Mouse (Mus musculus) lung, postnatal 4 days (tissue): ENCODE measurements around the gene Agbl4.
A peak's percentile ranks its signal among the peaks of the same experiment; 100 is the strongest.
"Not testable (repeated sequence)": the region's sequence is repeated elsewhere in the genome, so short reads cannot be mapped to it uniquely, and the experiment has no call there.

Experiments used
- DNase-seq, 2 experiments: peaks; one replicate each; pipeline ENCODE4 v3.0.0; 2021

Agbl4 gene

DNA sequence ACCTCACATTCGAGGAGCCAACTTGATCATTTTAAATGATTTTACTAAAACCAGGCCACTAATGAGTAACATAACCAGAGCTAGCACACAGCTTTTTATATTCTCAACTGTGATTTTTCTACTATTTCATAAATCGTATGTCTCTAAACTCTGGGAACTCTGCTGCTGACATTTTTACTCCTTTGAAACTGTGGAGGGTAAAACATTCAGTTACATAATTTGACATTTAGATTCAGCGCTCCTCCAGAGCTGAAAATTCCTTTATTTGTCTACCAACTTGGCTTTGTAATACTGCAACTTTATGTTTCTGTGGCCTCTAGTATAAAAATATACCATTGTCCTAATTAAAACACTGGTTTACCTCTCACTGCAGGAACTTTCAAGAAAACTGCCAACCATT lies 523.6 kb downstream of the Agbl4 start:
- no peak for DNase-seq

DNA sequence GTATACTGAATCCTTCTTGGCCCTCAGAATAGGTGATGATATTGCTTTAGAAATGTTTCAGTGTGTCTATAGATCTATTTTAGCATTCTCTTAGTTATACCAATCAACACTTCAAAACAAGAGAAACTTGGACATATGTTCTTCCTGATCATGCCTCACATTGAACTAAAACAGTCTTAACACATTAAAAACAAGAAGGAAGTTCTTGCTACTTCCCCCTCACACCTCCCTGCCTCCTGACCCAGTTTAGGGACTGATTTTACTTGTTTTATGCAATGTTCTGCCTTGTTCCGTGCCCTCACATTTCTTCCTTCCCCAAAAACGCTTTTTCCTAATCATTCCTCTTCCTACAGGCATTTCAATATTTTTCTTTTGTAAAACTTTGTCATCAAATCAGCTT lies 604.2 kb downstream of the Agbl4 start:
- no peak for DNase-seq

DNA sequence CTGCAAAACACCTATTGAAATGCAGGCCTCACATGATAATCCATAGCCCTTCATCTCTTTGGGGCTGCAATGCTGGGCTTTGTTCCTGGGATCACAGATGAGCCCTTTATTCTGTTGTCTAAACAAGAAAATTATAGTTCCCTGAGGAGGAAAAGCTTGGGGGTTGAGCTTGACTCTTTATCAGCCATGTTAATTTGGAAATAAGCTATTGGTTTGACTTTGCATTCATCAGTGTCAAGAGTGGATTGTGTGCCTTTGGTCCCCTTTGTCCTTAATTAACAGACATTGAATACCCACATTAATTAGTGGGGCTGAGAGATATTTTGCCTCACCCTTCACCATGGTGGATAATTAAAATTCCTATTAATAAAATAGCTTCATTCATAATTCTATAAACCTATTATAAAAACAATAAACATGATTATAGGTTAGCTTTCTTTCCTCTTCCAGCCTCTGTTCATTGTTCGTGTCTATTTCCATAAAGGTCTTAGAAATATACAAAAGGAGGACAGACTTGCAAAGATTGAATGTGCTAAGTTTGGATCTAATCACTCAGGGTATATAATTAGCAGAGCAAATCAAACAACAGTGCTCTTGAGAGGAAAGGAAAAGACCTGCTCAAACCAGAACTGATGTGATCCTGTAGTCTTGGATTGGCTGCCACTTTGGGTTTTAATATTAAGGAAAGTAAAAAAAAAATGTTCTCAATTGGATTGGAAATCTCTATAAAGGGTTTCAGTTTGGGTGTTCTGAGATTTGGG lies 607.4 kb downstream of the Agbl4 start:
- DNase-seq = no peak

DNA sequence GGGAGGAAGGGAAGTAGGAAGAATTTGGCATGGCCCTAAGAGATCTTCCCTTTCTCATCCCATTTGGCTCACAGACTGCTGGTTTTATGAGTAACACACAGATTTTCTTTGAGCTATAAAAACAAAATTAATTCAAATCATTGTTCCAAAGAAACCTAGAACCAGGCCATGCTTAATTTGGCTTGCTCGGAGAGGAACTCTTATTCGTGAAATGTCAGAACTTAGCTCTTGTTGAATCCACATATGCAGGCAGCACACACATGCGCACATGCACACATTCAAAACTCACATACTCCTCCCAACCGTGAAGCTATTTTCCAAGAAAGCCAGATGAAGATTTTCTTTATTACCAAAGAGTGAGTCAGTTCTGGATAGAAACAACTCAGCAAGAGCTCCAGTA lies 621.9 kb downstream of the Agbl4 start:
- DNase-seq = no peak

DNA sequence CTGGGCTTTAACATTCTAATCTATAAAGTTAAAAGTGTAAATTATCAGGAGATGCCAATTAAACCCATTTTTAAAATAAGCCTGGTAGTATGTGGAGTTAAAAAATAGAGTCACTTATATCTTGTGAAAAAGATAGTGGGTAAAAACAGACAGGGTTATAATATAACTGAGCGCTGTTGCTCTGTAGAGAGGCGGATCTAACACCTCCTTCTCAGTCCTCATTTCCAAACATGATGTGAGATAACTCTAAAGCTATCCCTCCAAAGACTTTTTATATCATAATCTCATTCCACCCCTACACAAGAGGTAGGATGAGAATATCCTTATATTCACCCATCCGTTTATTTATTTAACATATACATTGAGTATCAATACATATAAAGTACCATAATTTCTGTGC lies 669.9 kb downstream of the Agbl4 start:
- DNase-seq = no peak

DNA sequence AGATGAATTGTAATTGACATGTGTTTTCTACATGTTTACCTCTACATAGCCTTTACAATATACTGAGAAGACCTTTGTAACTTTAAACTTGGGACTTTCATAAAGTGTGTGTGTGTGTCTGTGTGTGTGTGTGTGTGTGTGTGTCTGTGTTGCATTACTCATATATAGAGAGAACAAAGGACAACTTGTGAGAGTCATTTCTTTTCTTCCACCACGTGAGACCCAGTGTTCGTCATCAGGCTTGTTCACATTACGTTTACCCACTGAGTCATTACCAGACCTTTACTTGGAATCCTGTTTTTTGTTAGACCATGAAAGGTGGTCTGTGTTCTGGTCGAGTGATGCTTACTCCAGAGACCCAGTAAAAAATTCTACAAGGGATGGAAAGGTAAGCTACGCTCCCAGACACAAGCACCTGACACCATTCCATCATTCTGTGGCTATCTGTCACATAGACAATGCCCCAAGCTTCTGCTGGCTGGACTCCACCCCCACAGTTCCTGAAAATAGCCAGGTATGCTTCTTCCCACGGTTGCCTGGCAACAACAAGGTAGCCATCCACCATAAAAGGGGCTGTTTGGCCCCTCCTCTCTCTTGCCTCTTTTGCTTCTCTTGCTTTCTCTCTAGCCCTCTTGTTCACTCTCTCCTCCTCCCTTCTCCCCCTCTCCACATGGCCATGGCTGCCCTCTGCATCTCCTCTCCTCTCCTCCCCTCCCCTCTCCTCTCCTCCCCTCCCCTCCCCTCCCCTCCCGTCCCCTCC lies 676.5 kb downstream of the Agbl4 start:
- no peak for DNase-seq

DNA sequence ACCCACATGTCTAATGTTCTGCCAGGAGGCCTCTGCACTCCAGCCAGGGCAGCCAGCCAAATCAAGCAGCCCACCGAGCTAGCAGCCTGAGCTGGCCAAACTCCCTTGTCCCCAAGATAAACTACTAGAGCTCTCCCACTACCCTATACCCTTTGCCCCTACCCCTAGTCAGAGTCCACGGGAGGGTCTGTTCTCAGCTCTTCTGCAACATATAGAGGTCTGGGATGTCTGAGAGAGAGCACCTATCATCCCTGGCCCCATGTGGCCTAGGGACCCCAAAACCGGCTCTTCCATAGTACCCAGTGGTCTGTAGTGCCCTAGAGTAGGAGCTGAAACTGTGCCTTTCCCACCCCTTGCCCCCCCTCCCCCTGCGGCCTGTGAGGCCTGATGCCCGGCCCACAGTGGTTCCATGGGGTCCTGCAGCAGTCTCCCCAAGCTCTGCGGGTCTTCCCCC lies 677.3 kb downstream of the Agbl4 start:
- DNase-seq = no peak

DNA sequence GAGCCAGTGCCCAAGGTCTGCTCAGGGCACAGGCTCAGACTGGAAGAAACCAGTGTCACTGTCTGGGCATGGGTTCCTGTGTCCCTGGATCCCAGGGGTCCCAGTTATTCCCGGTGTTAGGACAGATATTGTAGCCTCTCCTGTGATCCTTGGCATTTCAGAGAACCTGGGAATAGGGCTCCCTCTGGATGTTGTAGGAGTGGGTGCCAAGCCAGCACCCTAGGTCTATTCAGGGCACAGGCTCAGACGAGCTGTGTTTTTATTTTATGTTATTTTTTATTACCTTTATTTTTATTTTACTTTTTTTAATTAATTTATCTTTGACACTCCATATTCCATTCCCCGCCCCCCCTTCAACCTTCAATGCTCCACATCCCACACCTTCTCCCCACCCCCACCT lies 680.3 kb downstream of the Agbl4 start:
- DNase-seq = no peak

DNA sequence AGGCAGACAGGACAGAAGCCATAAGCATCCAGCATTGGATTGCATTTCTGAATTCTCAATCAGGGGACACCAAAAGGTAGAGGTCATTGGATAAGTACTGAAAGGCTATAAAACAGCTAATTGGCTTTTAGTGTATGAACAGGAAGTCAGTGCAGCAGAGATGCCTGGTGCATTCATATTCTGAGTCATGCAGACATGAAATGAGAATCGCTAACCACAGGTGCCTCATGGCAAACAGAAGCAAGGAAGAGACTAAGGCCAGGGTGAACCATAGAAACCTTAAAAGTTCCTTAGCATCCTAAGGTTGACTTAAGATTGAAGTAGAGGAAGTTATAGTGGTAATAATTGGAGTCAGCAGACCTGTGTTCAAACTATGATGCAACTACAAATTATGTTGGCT lies 687.9 kb downstream of the Agbl4 start:
- DNase-seq = no peak

DNA sequence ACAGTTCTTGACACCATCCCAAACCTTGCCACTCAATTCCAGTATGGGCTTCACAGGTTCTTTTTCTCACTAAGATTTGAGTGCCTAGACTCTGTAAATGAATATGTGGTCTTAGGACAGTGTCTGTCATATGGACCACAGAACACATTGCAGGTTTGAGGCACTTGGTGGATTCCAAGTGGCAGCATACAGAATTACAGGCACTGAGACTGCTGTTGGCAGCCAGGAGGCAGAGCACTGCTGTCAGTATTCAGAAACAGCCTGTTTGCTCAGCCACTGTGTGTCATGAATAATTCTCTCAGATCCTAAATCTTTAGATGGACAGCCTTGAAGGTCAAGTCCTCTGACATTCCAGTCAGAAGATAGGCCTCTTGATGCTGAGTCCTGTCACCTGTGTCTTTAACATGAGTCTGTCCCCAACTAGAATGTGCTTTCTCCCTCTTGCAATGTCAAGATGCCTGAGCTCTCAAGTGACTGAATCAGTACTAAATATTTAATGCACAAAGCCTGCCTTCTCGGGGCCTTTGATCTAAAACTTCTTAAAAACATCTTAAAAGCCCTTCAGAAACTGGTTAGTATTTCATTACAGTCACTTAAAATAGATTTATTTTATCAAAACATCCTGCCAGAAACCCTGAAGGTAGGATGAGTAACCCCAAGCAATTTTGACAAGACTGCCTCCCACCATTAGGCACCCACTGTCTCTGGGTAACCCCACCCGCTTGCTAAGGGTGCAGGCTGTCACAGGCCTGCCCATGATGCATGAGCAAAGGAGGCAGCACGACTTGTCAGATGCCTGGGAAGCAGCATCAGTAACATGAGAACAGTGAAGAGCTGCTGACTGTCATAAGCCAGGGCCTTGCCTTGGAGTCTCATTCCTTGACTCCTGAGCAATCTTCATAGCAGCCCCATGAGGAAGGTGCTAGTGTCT lies 739.0 kb downstream of the Agbl4 start:
- DNase-seq = no peak

DNA sequence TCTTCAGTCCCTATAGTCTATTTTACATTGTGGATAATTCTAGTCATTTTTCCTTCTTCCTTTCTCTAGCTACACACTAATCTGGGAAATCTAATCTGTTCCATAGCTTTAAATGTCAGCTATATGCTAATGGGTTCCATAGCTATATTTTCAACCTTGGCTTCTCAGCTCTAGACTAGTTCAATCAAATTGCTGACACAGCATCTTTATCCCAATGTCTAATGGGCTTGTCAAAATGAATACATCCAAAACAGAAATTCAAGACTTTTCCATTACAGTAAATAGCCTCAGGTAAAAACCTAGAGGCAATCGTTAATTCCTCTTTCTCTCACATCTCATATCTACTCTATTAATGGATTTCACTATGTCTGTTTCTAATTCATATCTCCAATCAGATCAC lies 750.3 kb downstream of the Agbl4 start:
- no peak for DNase-seq

DNA sequence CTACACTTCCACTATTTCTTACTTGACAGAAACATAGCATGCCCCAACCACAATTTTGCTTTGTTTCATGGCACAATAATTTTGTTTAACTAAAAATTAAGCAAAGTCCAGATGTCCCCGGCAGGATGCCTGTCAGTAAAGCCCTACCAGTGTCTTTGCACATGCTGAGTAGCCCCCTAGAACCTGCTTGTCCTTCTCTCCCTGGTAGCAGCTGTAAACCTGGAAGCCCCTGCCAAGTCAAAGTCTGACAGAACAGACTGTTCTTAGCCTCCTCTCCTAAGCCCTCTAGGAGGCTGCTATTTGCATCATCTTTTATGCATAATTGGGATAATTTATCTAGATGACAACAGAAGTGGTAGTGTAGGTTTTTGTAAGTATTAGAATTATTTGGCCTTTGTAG lies 758.4 kb downstream of the Agbl4 start:
- no peak for DNase-seq

DNA sequence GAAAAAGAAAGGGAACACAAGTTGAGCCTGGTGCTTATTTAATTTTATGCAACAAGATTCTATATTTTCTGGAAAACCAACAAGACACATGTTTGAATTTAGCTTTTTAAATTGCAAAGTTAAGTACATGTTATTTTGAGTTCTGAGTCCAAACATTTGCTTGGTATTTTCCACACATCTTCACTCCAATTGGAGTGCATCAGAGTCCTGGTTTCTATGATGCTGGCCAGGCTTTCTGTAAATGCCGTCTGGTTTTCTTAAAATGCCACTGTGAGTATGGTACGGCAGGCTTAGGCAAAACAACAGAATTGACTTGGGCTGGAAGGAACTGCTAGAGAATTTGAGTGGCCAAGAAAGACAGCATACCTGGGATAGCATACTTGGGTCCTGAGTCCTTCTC lies 784.0 kb downstream of the Agbl4 start:
- no peak for DNase-seq

DNA sequence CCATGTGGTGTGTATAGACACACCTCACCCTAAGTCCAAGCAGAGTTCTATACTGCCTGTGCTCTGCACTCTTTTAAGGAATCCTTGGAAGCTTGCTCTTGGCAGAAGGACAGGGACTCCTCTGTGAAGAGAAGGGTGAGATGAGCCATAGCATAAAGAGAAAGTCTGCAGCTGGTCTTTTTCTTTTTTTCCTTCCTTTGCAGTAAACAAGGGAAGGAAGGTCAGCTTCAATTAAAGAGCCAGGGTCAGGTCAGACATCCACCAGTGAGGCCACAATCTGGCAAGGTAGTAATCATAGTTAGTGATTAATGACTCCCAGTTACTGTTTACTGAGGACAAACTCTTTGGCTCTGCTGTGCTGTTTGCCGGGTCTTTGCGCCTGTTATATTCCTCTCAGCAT lies 802.6 kb downstream of the Agbl4 start:
- peak in 1 of 2 experiments; percentile 24 for DNase-seq

DNA sequence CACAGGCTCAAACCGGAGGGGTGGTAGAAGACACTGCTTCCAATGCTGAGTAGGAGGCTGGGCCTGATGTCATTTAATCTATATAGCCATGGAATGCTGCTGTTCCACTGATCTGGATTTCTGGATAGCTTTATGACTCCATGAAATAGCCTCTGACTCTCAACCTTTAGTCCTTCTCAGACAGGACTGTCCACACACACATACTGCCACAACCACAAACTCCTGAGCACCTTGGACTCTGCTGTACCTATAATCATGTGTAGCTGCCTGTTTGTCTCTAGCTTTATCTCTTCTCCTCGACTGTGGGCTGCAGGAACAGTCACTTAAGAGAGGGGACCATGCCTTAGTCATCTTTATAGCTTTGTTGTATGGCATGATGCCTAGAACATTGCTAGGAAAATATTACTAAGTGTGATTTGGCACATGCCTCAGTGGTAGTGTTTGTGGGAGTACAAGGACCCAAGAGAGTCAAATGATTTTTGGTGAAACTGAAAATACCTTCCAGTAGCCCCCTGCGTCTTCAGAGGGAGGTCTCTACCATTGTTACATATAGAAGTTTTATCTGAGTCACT lies 817.8 kb downstream of the Agbl4 start:
- DNase-seq = no peak

DNA sequence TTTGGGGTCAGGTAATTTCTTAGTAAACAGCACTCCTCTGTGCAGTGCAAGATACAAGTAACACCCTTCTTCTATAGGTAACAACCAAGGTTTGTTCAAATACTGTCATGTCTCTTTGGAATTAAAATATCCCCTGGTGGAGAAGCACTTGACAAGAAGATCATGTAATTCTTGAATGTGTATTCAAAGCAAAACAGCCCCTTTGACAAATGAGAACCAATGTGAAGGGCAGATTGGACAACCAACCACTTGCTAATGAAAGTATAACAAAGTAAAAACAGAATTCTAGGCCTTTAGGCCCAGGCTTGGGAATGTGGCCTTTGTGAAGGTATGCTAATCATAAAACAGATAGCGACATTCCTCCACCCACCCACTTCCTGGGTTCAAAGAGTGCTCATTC lies 821.6 kb downstream of the Agbl4 start:
- not testable (repeated sequence) for DNase-seq

DNA sequence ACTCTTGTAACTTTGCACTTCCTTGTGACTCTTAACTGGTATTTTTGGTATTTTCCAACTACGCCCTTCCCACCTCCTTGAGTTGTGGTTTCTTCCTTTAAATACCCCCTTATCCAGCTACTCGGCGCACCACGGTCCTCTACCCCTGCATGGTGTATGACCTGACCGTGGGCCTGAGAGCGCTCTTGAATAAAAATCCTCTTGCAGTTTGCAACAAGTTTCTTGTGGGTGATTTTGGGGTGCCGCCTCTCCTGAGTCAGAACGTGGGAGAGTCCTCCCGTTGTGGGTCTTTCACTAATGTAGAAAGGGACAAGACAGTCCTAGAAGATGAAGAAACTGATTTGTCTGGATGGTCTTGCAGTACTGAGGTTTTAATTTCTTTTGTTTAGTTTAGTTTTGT lies 822.1 kb downstream of the Agbl4 start:
- not testable (repeated sequence) for DNase-seq

DNA sequence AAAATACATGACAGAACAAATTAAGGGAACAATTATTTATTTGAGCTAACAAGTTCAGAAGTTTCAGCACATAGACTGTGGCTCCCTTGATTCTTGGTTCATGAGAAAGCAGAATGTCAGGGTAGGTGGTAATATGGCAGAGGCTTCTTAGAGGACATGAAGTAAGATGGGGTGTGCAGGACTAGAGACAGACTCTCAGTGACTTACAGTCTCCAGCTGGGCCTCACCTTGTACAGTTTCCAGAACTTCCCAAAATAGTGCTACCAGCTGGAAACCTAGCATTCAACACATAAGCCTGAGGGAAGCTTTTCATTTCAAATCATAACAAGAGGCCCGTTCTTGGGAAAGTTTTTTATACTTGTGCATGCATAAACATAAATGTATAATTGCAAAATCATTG lies 836.4 kb downstream of the Agbl4 start:
- peak in 1 of 2 experiments; percentile 24 for DNase-seq

DNA sequence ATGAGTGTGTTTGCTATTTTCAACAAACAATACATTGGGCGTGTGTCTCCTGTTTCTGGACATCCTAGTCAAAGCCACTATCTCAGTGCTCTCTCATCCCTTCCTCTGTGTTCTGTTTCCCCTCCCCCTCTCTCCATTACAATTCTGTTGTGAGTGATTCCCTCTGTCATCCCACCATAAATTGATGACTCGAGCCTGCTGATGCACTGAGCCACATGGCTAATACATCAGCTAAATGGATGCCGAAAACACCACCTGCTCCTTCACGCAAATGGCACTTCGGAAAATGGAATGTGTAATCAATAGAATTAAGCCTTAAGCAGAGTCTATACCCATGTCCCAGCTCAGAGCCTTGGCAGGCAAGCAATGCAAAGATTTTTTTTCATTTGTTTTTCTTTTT lies 854.5 kb downstream of the Agbl4 start:
- DNase-seq = no peak

DNA sequence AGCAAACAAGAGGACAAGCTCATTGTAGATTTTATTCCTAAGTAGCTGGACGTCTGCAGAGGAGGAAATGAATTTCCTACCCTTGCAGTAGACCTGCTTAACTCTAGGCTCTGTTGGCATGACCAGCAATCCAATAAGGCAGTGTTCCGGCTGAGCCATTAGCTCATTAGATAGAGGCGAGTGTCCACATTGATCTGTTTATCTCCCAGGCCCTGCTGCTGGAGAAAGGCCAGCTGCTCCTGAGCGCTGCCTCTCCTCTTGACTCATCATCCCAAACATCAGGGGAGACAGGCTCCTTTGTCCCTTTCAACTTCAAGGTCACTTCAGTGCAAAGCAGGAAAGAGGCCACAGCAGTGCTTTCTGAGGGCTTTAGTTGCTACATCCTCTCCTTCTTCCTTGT lies 858.0 kb downstream of the Agbl4 start:
- peak in 1 of 2 experiments; percentile 22 for DNase-seq

DNA sequence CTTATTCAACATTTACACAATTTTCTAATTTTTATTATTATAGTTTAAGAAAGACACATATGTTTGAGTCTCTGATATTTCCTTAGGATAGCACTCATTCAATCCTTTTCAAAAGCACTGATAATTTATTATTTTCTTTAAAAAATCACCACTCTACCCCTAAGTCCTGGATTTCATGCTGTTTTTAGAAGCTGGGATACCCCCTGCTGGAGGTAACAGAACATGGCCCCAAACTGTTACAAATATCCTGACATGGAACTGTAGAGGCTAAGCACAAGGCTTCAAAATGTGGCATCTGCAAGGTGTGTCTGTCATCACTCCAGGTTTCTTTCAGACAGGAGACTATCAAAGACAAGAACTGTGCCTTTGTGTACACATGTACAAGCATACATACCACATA lies 859.5 kb downstream of the Agbl4 start:
- DNase-seq = no peak

DNA sequence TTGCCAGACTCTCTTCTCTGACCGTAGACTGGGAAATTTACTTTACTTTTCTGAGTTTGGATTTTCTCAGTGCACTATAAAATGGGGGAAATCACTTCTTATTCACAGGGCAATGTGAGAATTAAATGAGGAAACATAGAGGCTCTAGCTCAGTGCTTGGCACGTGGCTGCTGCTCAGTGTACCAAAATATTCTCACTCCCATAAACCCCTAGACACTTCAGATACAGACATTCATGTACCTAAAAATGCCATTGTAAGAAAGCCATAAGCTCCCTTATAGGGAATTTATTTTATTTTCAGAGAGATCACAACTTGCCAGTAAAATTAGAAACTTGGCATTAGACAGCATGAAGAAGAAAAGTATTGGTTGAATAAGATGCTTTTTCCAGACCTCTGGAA lies 883.5 kb downstream of the Agbl4 start:
- no peak for DNase-seq

DNA sequence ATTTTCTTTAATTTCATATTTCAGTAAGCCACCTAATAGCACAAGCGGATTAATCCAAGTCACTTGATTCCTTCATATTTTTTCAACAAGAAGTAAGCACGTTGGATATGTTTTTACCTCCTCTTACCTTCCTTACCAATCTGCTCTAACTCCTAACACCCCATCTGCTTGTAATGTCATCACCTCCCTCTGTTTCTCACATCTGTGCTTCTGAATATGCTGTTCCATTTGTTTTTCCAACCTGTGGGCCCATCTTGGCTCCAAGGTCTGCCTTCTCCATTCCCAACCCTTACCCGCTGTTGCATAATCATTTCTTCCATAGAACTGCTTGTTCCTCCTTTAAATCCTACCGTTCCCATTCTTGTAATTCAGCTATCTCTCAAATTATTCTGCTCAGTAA lies 884.4 kb downstream of the Agbl4 start:
- DNase-seq = no peak
